Mouse (Mus musculus) heart, embryonic 14.5 days (tissue): ENCODE results near the gene Lrch1. TPM values are rescaled to one million over a fixed set of nuclear protein-coding genes. Genes with fewer than 3 reads are reported as not detected.

Experiments
- ATAC-seq: fragments of 200-750 bp; cut with Nextera tagmentation; 2 replicates; pipeline ENCODE4 v1.8.0; 2017; ENCODE audit warnings: low read depth, moderate TSS enrichment; ENCODE audit not compliant: insufficient number of reproducible peaks, insufficient read depth, low FRiP score
- H3K27ac ChIP-seq, 2 experiments: fragments of 200-500 bp in 1 of 2; fragments of 300-500 bp in 1 of 2; sonication (generic) in 1 of 2; replicated peaks in 1 of 2; 2 replicates each; pipeline ENCODE4 v1.5.1; 2012 to 2014; ENCODE audit warnings: low read depth in 2 of 2, low read length in 2 of 2, control low read depth in 1 of 2, mild to moderate bottlenecking in 1 of 2, mixed read lengths in 1 of 2; ENCODE audit not compliant: control insufficient read depth in 1 of 2, insufficient read depth in 1 of 2
- H3K27me3 ChIP-seq: fragments of 300-500 bp; sonication (generic); 2 replicates; pipeline ENCODE4 v1.6.1; 2014; ENCODE audit warnings: mild to moderate bottlenecking, low read length, control low read depth; ENCODE audit not compliant: control insufficient read depth, insufficient read depth
- H3K36me3 ChIP-seq: fragments of 300-500 bp; sonication (generic); 2 replicates; pipeline ENCODE4 v1.6.1; 2014; ENCODE audit warnings: mild to moderate bottlenecking, control low read depth, low read length, mixed read lengths; ENCODE audit not compliant: control insufficient read depth, insufficient read depth
- H3K4me1 ChIP-seq, 2 experiments: fragments of 200-500 bp in 1 of 2; fragments of 300-500 bp in 1 of 2; sonication (generic) in 1 of 2; 2 replicates each; pipeline ENCODE4 v1.6.1; 2012 to 2014; ENCODE audit warnings: low read length in 2 of 2, control low read depth in 1 of 2, mixed read lengths in 1 of 2; ENCODE audit not compliant: control insufficient read depth in 2 of 2, insufficient read depth in 2 of 2
- H3K4me2 ChIP-seq: fragments of 300-500 bp; sonication (generic); 2 replicates; pipeline ENCODE4 v1.6.1; 2014; ENCODE audit warnings: mild to moderate bottlenecking, low read length
- H3K4me3 ChIP-seq, 2 experiments: fragments of 200-500 bp in 1 of 2; fragments of 300-500 bp in 1 of 2; sonication (generic) in 1 of 2; 2 replicates each; pipeline ENCODE4 v1.5.1; 2012 to 2014; ENCODE audit warnings: low read length in 2 of 2, mild to moderate bottlenecking in 2 of 2, control low read depth in 1 of 2, low read depth in 1 of 2, moderate library complexity in 1 of 2; ENCODE audit not compliant: control insufficient read depth in 1 of 2, insufficient read depth in 1 of 2
- H3K9ac ChIP-seq: fragments of 300-500 bp; sonication (generic); 2 replicates; pipeline ENCODE4 v1.6.1; 2014; ENCODE audit warnings: mild to moderate bottlenecking, low read length
- H3K9me3 ChIP-seq: fragments of 300-500 bp; sonication (generic); 2 replicates; pipeline ENCODE4 v1.6.1; 2016; ENCODE audit warnings: low read length, control low read depth; ENCODE audit not compliant: control insufficient read depth
- WGBS: fragments of 180-500 bp; shearing (Covaris S2); extraction: QIAGEN DNeasy Blood & Tissue Kit; methylation state at CpG from one replicate; pipeline ENCODE4 v1.1.7; 2014; 5-methylcytosine and 5-hydroxymethylcytosine counted together
- polyA plus RNA-seq: library from polyadenylated mRNA; unstranded; fragments of >200 nt; fragmentation: Nextera tagmentation; extraction: Ambion mirVana; gene quantifications from 2 replicates; pipeline ENCODE4 v1.2.1, GENCODE M21; 2014

The Lrch1 gene
- polyA plus RNA-seq, 1 experiment from 2014 or later = 11.4 TPM

- Histone ChIP-seq H3K9ac (no peak overlapping the region), H3K27ac (no peak overlapping the region), H3K36me3 (peaks cover 54% of the 10 kb centered on the region), H3K27me3 (no peaks in the 10 kb centered on the region), H3K4me2 (no peak overlapping the region), H3K4me3 (no peak overlapping the region), H3K4me1 (no peaks in the 10 kb centered on the region), H3K9me3 (peaks cover 9% of the 10 kb centered on the region)
- WGBS = 87% methylated on average over 10 of the region's 10 CpGs
- ATAC-seq = no peak
These were observed 173.5 kb downstream of the Lrch1 start for GRCm38 (mm10) chr14:74774046-74774619.

GRCm38 (mm10) chr14:74767892-74768291 lies 179.8 kb downstream of the Lrch1 start:
- Histone ChIP-seq H3K4me3 (no peak overlapping the region), H3K36me3 (peaks cover 42% of the 10 kb centered on the region), H3K9ac (no peak overlapping the region), H3K4me1 (peaks cover 2 to 14% of the 10 kb centered on the region in 2 experiments; a peak in 2 of 4 replicates), H3K27ac (no peak overlapping the region), H3K27me3 (no peaks in the 10 kb centered on the region), H3K9me3 (peaks cover 9% of the 10 kb centered on the region), H3K4me2 (no peak overlapping the region)
- WGBS = 63% methylated on average over 1 of the region's 1 CpGs
- ATAC-seq = no peak

- peak; percentile 66 for ATAC-seq
- WGBS = 57% methylated on average over 10 of the region's 10 CpGs
These were observed 183.3 kb downstream of the Lrch1 start for GRCm38 (mm10) chr14:74764191-74764918.

GRCm38 (mm10) chr14:74736850-74737249 lies 210.8 kb downstream of the Lrch1 start:
- H3K36me3 ChIP-seq = peaks cover 66% of the 10 kb centered on the region
- H3K27ac ChIP-seq = no peak overlapping the region
- H3K4me3 ChIP-seq = no peak overlapping the region
- no peak overlapping the region for H3K9ac ChIP-seq
- H3K4me2 ChIP-seq = no peak overlapping the region
- no peaks in the 10 kb centered on the region for H3K9me3 ChIP-seq
- no peaks in the 10 kb centered on the region for H3K27me3 ChIP-seq
- peaks cover 3 to 14% of the 10 kb centered on the region in 2 experiments; a peak in 2 of 4 replicates for H3K4me1 ChIP-seq
- WGBS = 92% methylated on average over 6 of the region's 6 CpGs
- no peak for ATAC-seq

More at GRCm38 (mm10) chr14:74764191-74764918, 183.3 kb downstream of the Lrch1 start:
- Histone ChIP-seq H3K36me3 (peaks cover 22% of the 10 kb centered on the region), H3K4me3 (no peak overlapping the region), H3K27me3 (no peaks in the 10 kb centered on the region), H3K4me2 (no peak overlapping the region), H3K9ac (no peak overlapping the region), H3K9me3 (peaks cover under 1% of the 10 kb centered on the region; the same call in 1 of the 2 replicates), H3K4me1 (peaks cover 2 to 14% of the 10 kb centered on the region in 2 experiments; a peak in 2 of 4 replicates), H3K27ac (no peak overlapping the region; a peak in 2 of 4 replicates)

GRCm38 (mm10) chr14:74735471-74735870 lies 212.2 kb downstream of the Lrch1 start:
- no peaks in the 10 kb centered on the region for H3K9me3 ChIP-seq
- H3K4me2 ChIP-seq = no peak overlapping the region
- no peak for ATAC-seq
- H3K4me1 ChIP-seq = peaks cover 3 to 14% of the 10 kb centered on the region in 2 experiments; a peak in 2 of 4 replicates
- 48% methylated on average over 6 of the region's 6 CpGs for WGBS
- peaks cover 52% of the 10 kb centered on the region for H3K36me3 ChIP-seq
- H3K27me3 ChIP-seq = no peaks in the 10 kb centered on the region
- no peak overlapping the region for H3K9ac ChIP-seq
- no peak overlapping the region for H3K27ac ChIP-seq
- no peak overlapping the region for H3K4me3 ChIP-seq

GRCm38 (mm10) chr14:74733397-74733796 lies 214.3 kb downstream of the Lrch1 start:
- no peaks in the 10 kb centered on the region for H3K9me3 ChIP-seq
- H3K36me3 ChIP-seq = peaks cover 32% of the 10 kb centered on the region
- no peaks in the 10 kb centered on the region for H3K27me3 ChIP-seq
- H3K4me1 ChIP-seq = peaks cover 3 to 14% of the 10 kb centered on the region in 2 experiments; a peak in 2 of 4 replicates
- peak overlapping the region in 1 of 2 experiments; percentile 90; a peak in 1 of 4 replicates for H3K4me3 ChIP-seq
- 79% methylated on average over 2 of the region's 2 CpGs for WGBS
- no peak overlapping the region for H3K27ac ChIP-seq
- H3K4me2 ChIP-seq = peak overlapping the region; percentile 75
- peak overlapping the region; percentile 91 for H3K9ac ChIP-seq
- ATAC-seq = no peak

GRCm38 (mm10) chr14:74732079-74732783 lies 215.4 kb downstream of the Lrch1 start, which contains the start of gene Esd:
Gene Esd, plus strand, starts transcription at chr14:74732297.
- Histone ChIP-seq H3K36me3 (peaks cover 23% of the 10 kb centered on the region), H3K27me3 (no peaks in the 10 kb centered on the region), H3K27ac (peak within 1 kb of the TSS; percentile 71 to 78), H3K4me1 (peaks cover 3 to 14% of the 10 kb centered on the region in 2 experiments; a peak in 2 of 4 replicates), H3K4me2 (peak within 1 kb of the TSS; percentile 75), H3K4me3 (peak within 1 kb of the TSS; percentile 86 to 90), H3K9ac (peak within 1 kb of the TSS; percentile 91), H3K9me3 (no peaks in the 10 kb centered on the region)
- ATAC-seq = peak; percentile 99
- 0% methylated on average over 53 of the region's 53 CpGs for WGBS
